Mouse (Mus musculus) intestine, embryonic 14.5 days (tissue): ENCODE measurements around the gene Cmtm6. TPM values are rescaled to one million over a fixed set of nuclear protein-coding genes. Genes with fewer than 3 reads are reported as not detected.

ENCODE experiments used
- ATAC-seq: fragments of 200-750 bp; cut with Nextera tagmentation; replicated peaks from 2 replicates; pipeline ENCODE4 v1.8.0; 2017; ENCODE audit warnings: low read depth, moderate number of reproducible peaks, moderate TSS enrichment, moderate library complexity; ENCODE audit not compliant: low FRiP score, low TSS enrichment
- DNase-seq: peaks from one replicate; pipeline ENCODE4 v3.0.0-alpha.2; 2018; ENCODE audit warnings: low spot score
- H3K27ac ChIP-seq: fragments of 300-500 bp; sonication (generic); 2 replicates; pipeline ENCODE4 v1.5.1; 2014; ENCODE audit warnings: low read depth, mild to moderate bottlenecking, control low read depth
- H3K27me3 ChIP-seq: fragments of 300-500 bp; sonication (generic); replicated peaks from 2 replicates; pipeline ENCODE4 v1.6.1; 2014; ENCODE audit warnings: low read length, control low read depth; ENCODE audit not compliant: control insufficient read depth, insufficient read depth
- H3K36me3 ChIP-seq: fragments of 300-500 bp; sonication (generic); 2 replicates; pipeline ENCODE4 v1.6.1; 2014; ENCODE audit warnings: low read length, control low read depth; ENCODE audit not compliant: control insufficient read depth, insufficient read depth
- H3K4me1 ChIP-seq: fragments of 300-500 bp; sonication (generic); replicated peaks from 2 replicates; pipeline ENCODE4 v1.6.1; 2014; ENCODE audit warnings: low read length, control low read depth, mixed read lengths; ENCODE audit not compliant: control insufficient read depth, insufficient read depth
- H3K4me2 ChIP-seq: fragments of 300-500 bp; sonication (generic); 2 replicates; pipeline ENCODE4 v1.6.1; 2014; ENCODE audit warnings: low read length
- H3K4me3 ChIP-seq: fragments of 300-500 bp; sonication (generic); 2 replicates; pipeline ENCODE4 v1.5.1; 2014; ENCODE audit warnings: low read depth, low read length, control low read depth, mixed read lengths
- H3K9ac ChIP-seq: fragments of 300-500 bp; sonication (generic); 2 replicates; pipeline ENCODE4 v1.6.1; 2014; ENCODE audit warnings: mild to moderate bottlenecking, low read length
- H3K9me3 ChIP-seq: fragments of 300-500 bp; sonication (generic); 2 replicates; pipeline ENCODE4 v1.6.1; 2016; ENCODE audit warnings: low read length, control low read depth; ENCODE audit not compliant: control insufficient read depth
- WGBS: fragments of 180-500 bp; shearing (Covaris S2); extraction: QIAGEN DNeasy Blood & Tissue Kit; methylation state at CpG from one replicate; pipeline ENCODE4 v1.1.7; 2014; 5-methylcytosine and 5-hydroxymethylcytosine counted together
- polyA plus RNA-seq: library from polyadenylated mRNA; unstranded; fragments of >200 nt; fragmentation: Nextera tagmentation; extraction: Ambion mirVana; gene quantifications from 2 replicates; pipeline ENCODE4 v1.2.1, GENCODE M21; 2014

Cmtm6 gene
- 61.4 and 61.5 TPM in 2 replicates for polyA plus RNA-seq

- peaks cover 10% of the 10 kb centered on the region for H3K4me1 ChIP-seq
- peak within 1 kb of the TSS; percentile 82 for H3K9ac ChIP-seq
- ATAC-seq, result peak; percentile 93
- peak within 1 kb of the TSS; percentile 86 for H3K4me2 ChIP-seq
- peak; percentile 100 for DNase-seq
- peak within 1 kb of the TSS; percentile 84 for H3K27ac ChIP-seq
- peak within 1 kb of the TSS; percentile 81 for H3K4me3 ChIP-seq
- no peaks in the 10 kb centered on the region for H3K36me3 ChIP-seq
- WGBS, result under 1% methylated on average over 53 of the region's 53 CpGs
- H3K9me3 ChIP-seq, result no peaks in the 10 kb centered on the region
- no peaks in the 10 kb centered on the region for H3K27me3 ChIP-seq
These were observed at the start of gene Cmtm6 for GRCm38 (mm10) chr9:114731011-114731755. Gene Cmtm6, plus strand, starts transcription at chr9:114731116.

- no peaks in the 10 kb centered on the region for H3K9me3 ChIP-seq
- no peaks in the 10 kb centered on the region for H3K36me3 ChIP-seq
- ATAC-seq, result no peak
- 85% methylated on average over 4 of the region's 4 CpGs for WGBS
- DNase-seq, result no peak
- H3K4me3 ChIP-seq, result no peak overlapping the region
- H3K27ac ChIP-seq, result no peak overlapping the region
- no peaks in the 10 kb centered on the region for H3K4me1 ChIP-seq
- no peaks in the 10 kb centered on the region for H3K27me3 ChIP-seq
- no peak overlapping the region for H3K9ac ChIP-seq
- H3K4me2 ChIP-seq, result no peak overlapping the region
These were observed 48.7 kb upstream of the Cmtm6 start for GRCm38 (mm10) chr9:114682193-114682592.

- Histone ChIP-seq H3K4me1 (peaks cover 16% of the 10 kb centered on the region), H3K4me3 (no peak overlapping the region), H3K9ac (no peak overlapping the region), H3K27ac (0 out of 2 replicates have a peak overlapping the region, but pooled peaks have one; percentile 33), H3K36me3 (no peaks in the 10 kb centered on the region; the same call in 1 of the 2 replicates), H3K4me2 (no peak overlapping the region), H3K27me3 (no peaks in the 10 kb centered on the region), H3K9me3 (no peaks in the 10 kb centered on the region)
- WGBS, result 67% methylated on average over 7 of the region's 7 CpGs
- ATAC-seq (no peak), DNase-seq (no peak)
These were observed 44.7 kb upstream of the Cmtm6 start for GRCm38 (mm10) chr9:114686245-114686644.

- 80% methylated on average over 13 of the region's 13 CpGs for WGBS
- no peak overlapping the region for H3K27ac ChIP-seq
- peaks cover 6% of the 10 kb centered on the region for H3K36me3 ChIP-seq
- H3K4me1 ChIP-seq, result peaks cover 16% of the 10 kb centered on the region
- peak overlapping the region; percentile 89 for H3K9ac ChIP-seq
- no peaks in the 10 kb centered on the region for H3K9me3 ChIP-seq
- no peaks in the 10 kb centered on the region for H3K27me3 ChIP-seq
- peak overlapping the region; percentile 71 for H3K4me2 ChIP-seq
- H3K4me3 ChIP-seq, result peak overlapping the region; percentile 79
- DNase-seq (no peak), ATAC-seq (no peak)
These were observed 43.3 kb upstream of the Cmtm6 start for GRCm38 (mm10) chr9:114687639-114688038.

DNA sequence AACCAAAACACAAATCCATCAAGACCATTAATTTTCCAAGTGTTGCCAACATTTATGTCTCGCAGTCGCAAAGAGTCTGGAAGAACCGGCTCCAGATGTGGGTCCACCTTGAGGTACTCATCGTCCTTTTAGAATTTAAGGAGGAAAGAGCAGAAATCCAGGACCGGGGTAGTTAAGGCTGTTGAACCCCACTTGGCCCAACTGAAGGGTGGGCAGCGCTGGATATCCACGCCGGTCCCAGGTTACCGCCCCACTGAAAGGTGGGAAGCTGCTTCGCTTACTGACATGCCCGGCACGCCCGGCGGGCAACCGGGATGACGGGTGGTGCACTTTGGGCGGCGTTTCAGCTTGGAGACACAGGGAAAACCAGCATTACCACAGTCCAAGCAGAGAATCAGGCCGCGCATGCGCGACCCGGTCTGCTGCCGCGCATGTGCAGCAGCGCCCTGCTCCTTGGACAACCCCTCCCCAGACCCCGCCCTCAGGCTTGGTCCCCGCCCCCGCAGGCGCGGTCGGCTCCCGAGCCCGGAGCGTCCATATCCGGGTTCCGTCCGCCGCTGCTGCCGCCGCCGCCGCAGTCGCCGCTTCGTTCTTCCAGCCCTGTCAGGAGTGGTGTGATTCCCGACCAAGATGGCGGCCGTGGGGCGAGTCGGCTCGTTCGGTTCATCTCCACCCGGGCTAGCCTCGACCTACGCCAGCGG lies 42.5 kb upstream of the Cmtm6 start, which contains the start of gene Dync1li1:
Gene Dync1li1 (plus strand): TSS at position 539 of the 701 bp plus-strand sequence.
- H3K9me3 ChIP-seq, result no peaks in the 10 kb centered on the region
- H3K9ac ChIP-seq, result peak within 1 kb of the TSS; percentile 89
- WGBS, result under 1% methylated on average over 57 of the region's 57 CpGs
- H3K4me2 ChIP-seq, result peak within 1 kb of the TSS; percentile 71
- H3K27me3 ChIP-seq, result no peaks in the 10 kb centered on the region
- ATAC-seq (peak; percentile 93), DNase-seq (peak; percentile 98)
- H3K27ac ChIP-seq, result peak within 1 kb of the TSS; percentile 92
- peaks cover 16% of the 10 kb centered on the region for H3K4me1 ChIP-seq
- H3K4me3 ChIP-seq, result peak within 1 kb of the TSS; percentile 79
- peaks cover 14% of the 10 kb centered on the region for H3K36me3 ChIP-seq

DNA sequence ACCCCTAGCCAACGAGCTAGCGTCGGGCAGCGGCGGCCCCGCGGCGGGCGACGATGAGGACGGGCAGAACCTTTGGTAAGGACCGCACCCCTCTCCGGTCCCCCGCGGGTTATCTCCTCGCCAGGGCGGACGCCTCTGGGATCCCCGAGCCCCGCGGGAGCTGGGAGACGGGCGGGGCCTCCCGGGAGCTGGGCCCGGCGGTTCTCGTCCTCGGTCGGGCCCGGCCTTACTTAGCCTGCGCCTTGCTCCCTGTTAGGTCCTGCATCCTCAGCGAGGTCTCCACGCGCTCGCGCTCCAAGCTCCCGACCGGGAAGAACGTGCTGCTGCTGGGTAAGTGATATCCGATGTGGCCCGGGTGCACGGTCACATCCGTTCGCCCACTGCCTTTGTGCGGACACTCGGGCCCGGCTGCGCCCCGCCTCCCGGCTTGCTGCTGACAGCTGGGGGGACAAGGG lies 41.9 kb upstream of the Cmtm6 start:
- WGBS, result under 1% methylated on average over 49 of the region's 50 CpGs
- Histone ChIP-seq H3K27me3 (no peaks in the 10 kb centered on the region), H3K9me3 (no peaks in the 10 kb centered on the region), H3K36me3 (peaks cover 19% of the 10 kb centered on the region), H3K27ac (peak overlapping the region; percentile 92), H3K9ac (peak overlapping the region; percentile 89), H3K4me3 (peak overlapping the region; percentile 79), H3K4me2 (peak overlapping the region; percentile 71), H3K4me1 (peaks cover 16% of the 10 kb centered on the region)
- DNase-seq, result peak; percentile 85
- peak; percentile 72 for ATAC-seq

- Histone ChIP-seq H3K4me1 (peaks cover 16% of the 10 kb centered on the region), H3K4me3 (peak overlapping the region; percentile 79), H3K27me3 (no peaks in the 10 kb centered on the region), H3K4me2 (peak overlapping the region; percentile 71), H3K27ac (0 out of 2 replicates have a peak overlapping the region, but pooled peaks have one; percentile 29), H3K36me3 (peaks cover 29% of the 10 kb centered on the region), H3K9me3 (no peaks in the 10 kb centered on the region), H3K9ac (no peak overlapping the region)
- no peak for DNase-seq
- no peak for ATAC-seq
- 10% methylated on average over 10 of the region's 10 CpGs for WGBS
These were observed 40.8 kb upstream of the Cmtm6 start for GRCm38 (mm10) chr9:114690119-114690601.

GRCm38 (mm10) chr9:114691112-114691511 lies 39.8 kb upstream of the Cmtm6 start:
- no peaks in the 10 kb centered on the region for H3K27me3 ChIP-seq
- peaks cover 16% of the 10 kb centered on the region for H3K4me1 ChIP-seq
- H3K9me3 ChIP-seq, result no peaks in the 10 kb centered on the region
- ATAC-seq (no peak), DNase-seq (no peak)
- peaks cover 32% of the 10 kb centered on the region for H3K36me3 ChIP-seq
- no peak overlapping the region for H3K9ac ChIP-seq
- no peak overlapping the region for H3K4me3 ChIP-seq
- H3K27ac ChIP-seq, result no peak overlapping the region
- no peak overlapping the region for H3K4me2 ChIP-seq
